Mouse (Mus musculus) neural tube, embryonic 10.5 days (tissue): Measurements from ENCODE around the gene F2r.

Experiments
- DNase-seq: peaks from one replicate; pipeline ENCODE4 v3.0.0-alpha.2; 2017; ENCODE audit warnings: low spot score; ENCODE audit errors: extremely low spot score

F2r gene

DNA sequence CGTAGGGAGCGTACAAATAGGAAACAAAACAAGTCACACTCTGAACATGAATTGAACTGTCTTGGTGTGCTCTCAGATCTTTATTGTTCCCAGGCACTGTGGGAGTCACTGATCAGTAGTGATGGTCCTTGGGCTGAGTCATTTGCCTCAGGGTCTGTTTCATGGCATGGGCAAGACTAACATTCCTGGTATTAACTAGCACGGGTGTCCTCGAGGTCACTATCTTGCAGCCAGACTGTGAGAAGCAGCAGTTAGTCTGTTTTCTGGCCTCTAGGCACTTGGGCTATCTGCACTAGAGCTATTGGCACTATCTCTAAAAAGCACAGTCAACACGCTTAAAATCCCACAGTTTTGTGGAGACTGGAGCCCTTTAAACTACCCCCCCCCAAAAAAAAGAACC, 22.4 kb downstream of the F2r start:
- DNase-seq, result no peak

DNA sequence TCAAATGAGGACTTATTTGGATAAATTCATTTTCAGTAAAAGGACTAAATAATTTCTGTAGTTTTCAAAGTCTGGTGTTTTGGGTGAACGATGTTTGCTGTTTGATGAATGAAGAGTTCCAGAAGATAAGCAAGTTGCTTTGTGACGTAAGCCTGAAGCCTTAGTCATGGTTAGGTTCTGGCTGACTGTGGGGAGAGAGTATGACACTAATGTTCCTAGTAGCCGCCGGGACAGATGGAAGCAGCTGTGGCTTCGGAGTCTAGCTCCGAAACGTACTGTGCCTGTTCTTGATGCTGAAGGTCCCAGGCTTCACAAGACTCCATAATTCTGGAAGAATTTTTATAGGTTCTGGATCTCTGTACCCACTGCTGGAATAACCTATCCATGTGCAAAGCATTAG, 22.9 kb downstream of the F2r start:
- DNase-seq, result no peak

DNA sequence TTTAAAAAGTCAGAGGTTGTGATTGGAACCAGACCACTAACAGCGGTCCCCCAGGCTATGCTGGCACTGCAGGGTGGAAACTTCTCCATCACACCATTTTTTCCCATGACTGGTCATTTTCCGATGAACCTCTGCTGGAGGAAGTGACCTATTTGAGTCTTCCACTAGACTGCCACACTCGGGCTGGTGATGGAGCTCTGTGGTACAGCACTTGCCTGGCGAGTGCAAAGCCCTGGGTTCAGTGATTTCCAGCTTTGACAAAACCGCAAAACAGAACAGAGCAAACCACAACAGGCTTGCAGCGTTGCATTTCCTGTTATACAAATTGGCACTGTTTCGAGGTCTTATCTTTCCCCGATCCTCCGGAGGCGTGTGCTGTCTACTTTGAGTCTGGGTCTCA, 25.4 kb downstream of the F2r start:
- DNase-seq, result no peak

DNA sequence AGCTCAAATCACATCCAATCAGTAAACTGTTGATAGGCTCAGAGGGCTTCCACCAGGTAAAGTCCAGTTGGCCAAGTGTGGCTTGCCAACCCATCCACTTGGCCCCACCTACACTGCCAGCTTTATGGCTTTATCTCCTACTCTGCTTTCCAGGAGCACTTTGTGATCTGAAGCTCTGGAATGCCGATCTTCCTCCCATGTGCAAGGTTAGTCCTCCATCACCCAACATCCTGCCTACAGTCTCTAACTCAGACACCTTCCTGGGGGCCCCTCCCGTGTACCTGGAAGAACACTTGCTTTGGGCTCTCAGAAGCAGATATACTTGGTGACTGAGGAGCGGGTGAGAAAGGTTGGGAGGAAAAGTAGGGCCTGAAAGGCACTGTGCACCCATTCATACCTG, 26.7 kb downstream of the F2r start:
- DNase-seq, result no peak

GRCm38 (mm10) chr13:95587628-95588027, 30.7 kb downstream of the F2r start:
- no peak for DNase-seq

DNA sequence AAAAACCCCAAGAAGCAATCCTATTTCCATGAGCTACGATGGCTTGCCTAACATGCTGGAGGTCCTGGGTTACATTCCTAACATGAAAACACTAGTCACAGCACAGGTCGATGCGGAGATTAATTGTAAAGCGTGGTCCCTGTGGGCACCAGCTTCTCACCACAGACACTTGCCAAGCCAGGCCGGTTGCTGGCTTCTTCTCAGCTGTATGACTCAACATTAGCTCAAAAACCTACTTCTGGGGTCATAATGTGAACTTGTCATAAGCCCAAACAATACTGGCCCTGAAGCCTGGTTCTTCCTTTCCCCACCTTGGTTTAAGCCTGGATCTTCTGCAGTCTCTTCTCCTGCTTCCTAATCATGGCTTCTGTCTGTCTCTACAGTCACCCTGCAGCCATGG, 33.4 kb downstream of the F2r start:
- DNase-seq, result no peak

- no peak for DNase-seq
Observed at GRCm38 (mm10) chr13:95583237-95584189, 34.8 kb downstream of the F2r start.

DNA sequence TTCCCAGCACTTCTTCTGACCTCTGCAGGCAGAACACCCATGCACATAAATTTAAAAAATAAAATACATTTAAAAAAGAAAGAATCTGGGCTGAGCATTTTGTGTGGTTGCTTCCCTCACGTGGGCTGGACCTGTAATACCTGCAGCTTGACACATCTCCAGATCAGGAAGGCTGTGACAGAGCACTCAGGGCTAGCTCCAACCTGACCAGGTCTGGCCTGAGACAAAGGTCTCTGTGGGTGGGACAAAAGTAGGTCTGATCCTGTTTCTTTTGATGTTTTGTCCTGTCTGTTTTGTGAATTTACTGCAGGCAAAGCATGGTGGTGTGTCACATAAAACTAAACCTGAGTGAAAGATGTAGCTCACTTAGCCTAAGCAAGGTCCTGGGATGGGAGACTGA, 36.4 kb downstream of the F2r start:
- no peak for DNase-seq

GRCm38 (mm10) chr13:95578016-95578697, 40.1 kb downstream of the F2r start:
- no peak for DNase-seq

DNA sequence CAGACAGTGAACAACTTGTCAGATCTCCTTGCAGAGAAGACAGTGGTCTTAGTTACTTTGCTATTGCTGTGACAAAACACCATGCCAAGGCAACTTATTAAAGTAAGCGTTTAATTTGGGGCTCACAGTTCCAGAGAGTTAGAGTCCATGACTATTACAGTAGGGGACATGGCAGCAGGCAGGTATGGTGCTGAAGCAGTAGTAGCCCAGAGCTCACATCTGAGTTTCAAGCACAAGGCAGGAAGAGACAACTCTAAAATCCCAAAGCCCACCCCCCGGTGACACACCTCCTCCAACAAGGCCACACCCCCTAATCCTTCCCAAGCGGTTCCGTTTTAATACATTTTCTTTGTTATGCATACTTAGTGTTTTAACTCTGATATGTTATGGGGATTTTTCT, 47.4 kb downstream of the F2r start:
- no peak for DNase-seq

DNA sequence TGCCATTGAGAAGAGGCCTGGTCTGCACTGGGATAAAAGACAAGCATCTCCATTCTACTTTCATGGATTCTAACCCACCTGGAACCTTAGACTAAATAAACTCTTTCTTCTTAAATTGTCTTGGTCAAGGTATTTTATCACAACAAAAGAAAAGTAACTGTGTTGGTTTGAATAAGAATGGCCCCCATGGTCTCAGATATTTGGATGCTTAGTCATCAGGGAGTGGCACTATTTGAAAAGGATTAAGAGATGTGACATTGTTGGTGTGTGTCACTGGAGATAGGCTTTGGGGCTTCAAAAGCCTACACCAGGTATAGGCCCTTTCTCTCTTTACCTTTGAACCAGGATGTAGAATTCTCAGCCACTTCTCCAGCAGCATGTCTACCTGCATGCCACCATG, 49.0 kb downstream of the F2r start:
- no peak for DNase-seq

GRCm38 (mm10) chr13:95568336-95568735, 50.0 kb downstream of the F2r start:
- DNase-seq, result no peak

GRCm38 (mm10) chr13:95566841-95567551, 51.3 kb downstream of the F2r start:
- DNase-seq, result no peak

- DNase-seq, result peak; percentile 64
Observed at GRCm38 (mm10) chr13:95563693-95564092, 54.6 kb downstream of the F2r start.

DNA sequence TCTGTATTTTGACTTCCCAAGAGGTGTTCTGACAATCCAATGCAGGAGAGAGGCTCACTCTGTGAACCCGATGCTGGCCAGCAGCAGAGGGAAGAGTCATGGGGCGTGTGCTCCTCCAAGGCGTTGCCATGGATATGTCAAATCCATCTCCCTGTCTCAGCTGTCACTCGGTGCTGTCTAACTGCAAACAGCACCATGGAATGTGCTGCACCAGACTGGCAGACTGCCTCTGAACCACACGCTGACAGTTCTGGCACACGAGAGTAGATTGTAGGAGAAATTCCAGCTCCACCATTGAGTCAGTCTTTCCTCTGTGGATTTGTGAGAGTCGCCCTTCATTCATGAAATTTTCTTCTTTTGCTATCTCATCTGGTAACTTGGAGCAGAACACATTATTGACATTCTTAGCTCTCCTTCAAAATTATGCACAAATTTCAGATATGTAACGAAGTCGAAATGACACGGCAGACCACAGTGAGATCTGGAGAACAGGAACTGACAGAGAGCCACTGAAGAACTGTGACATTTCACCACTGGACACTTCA, 55.1 kb downstream of the F2r start:
- no peak for DNase-seq

DNA sequence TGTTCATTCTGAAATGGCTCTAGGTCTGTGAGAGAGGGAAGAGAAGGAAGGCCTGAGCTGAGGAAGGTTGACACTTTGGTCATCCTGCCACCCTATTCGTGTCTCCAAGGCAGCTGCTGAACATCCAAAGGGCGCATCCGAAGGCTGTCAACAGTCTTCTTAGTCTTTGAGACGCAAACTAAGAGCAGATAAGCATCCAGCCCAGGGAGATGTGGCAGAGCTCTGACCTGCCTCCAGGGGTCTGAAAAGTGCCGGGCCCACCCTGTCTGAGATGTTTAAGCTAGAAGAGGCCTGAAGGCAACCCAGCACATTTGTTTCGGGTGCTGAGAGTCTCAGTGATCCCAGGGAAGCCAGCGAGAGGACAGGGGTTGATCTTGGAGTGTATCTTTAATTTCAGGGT, 61.0 kb downstream of the F2r start:
- no peak for DNase-seq

DNA sequence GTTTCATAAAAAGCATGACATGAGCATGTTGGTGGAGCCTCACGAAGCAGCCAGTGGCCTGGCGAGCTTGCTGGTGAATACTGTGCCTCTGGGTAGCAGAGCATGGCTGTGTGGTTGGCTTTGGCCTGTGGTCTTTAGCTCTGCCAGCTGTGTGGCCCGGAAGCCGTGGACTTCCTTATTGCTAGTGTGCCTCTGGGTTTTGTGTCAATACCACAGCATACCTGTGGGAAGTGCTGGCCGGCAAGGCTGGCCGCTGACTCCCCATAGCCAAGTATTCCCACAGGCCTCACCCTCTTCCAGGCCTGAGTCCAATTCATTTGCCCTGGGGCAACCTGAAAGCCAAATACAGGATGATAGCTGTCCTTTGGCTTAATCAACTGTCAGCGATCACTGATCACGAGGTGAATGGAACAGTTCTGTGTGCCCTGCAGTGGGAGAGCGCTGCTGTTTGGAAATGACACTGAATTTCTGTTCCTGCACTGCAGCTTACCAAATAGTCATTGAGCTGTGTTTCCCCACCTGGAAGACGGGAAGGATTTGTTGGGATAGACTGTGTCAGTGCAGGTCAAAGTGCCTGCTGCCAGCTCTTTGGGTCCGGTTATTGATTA, 64.3 kb downstream of the F2r start:
- DNase-seq, result no peak
